Mouse (Mus musculus) MEL (cell line): ENCODE data around the gene Sardh. TPM values are rescaled to one million over a fixed set of nuclear protein-coding genes. Genes with fewer than 3 reads are reported as not detected.

Experiments
- DNase-seq: peaks from one replicate; pipeline ENCODE4 v3.0.0; 2011; ENCODE audit warnings: low read depth, low spot score
- H3K27ac ChIP-seq: 2 replicates; pipeline ENCODE4 v1.5.1; 2012; ENCODE audit warnings: low read depth, mild to moderate bottlenecking, control low read depth, low read length, moderate library complexity; ENCODE audit not compliant: control insufficient read depth
- H3K27me3 ChIP-seq, 2 experiments: fragments of 150-350 bp in 1 of 2; sonication (generic) in 1 of 2; 2 replicates each; pipeline ENCODE4 v1.6.1; 2012; ENCODE audit warnings: low read length in 2 of 2, mild to moderate bottlenecking in 2 of 2, improper control_type of control experiment in 1 of 2, moderate library complexity in 1 of 2; ENCODE audit not compliant: insufficient read depth in 2 of 2, control insufficient read depth in 1 of 2
- H3K36me3 ChIP-seq, 2 experiments: 2 replicates each; pipeline ENCODE4 v1.6.1; 2012 to 2014; ENCODE audit warnings: low read length in 2 of 2, improper control_type of control experiment in 1 of 2, inconsistent platforms in 1 of 2, mild to moderate bottlenecking in 1 of 2; ENCODE audit not compliant: insufficient read depth in 2 of 2, control insufficient read depth in 1 of 2
- H3K4me1 ChIP-seq, 2 experiments: fragments of 150-350 bp in 1 of 2; sonication (generic) in 1 of 2; 2 replicates each; pipeline ENCODE4 v1.6.1; 2012; ENCODE audit warnings: low read length in 2 of 2, improper control_type of control experiment in 1 of 2, mild to moderate bottlenecking in 1 of 2; ENCODE audit not compliant: insufficient read depth in 2 of 2, control insufficient read depth in 1 of 2
- H3K4me3 ChIP-seq, 2 experiments: fragments of 150-350 bp in 1 of 2; sonication (generic) in 1 of 2; 2 replicates each; pipeline ENCODE4 v1.5.1; 2012; ENCODE audit warnings: low read depth in 2 of 2, low read length in 2 of 2, mild to moderate bottlenecking in 2 of 2, moderate library complexity in 2 of 2, control low read depth in 1 of 2, improper control_type of control experiment in 1 of 2; ENCODE audit not compliant: control insufficient read depth in 1 of 2, insufficient read depth in 1 of 2
- H3K79me2 ChIP-seq: 2 replicates; pipeline ENCODE4 v1.6.1; 2012; ENCODE audit warnings: mild to moderate bottlenecking, low read length, moderate library complexity; ENCODE audit not compliant: control insufficient read depth, poor library complexity, insufficient read depth
- H3K9ac ChIP-seq: 2 replicates; pipeline ENCODE4 v1.6.1; 2012; ENCODE audit warnings: low read depth, mild to moderate bottlenecking, control low read depth, low read length, moderate library complexity; ENCODE audit not compliant: control insufficient read depth, poor library complexity, severe bottlenecking
- H3K9me3 ChIP-seq: fragments of 150-350 bp; sonication (generic); replicated peaks from 2 replicates; pipeline ENCODE4 v1.6.1; 2012; ENCODE audit warnings: mild to moderate bottlenecking, low read length, improper control_type of control experiment, moderate library complexity; ENCODE audit not compliant: insufficient read depth
- CHD1 ChIP-seq: IDR thresholded peaks from 2 replicates; pipeline ENCODE4 v1.6.1; 2012; ENCODE audit warnings: low read depth, mild to moderate bottlenecking, inconsistent platforms, low read length, improper control_type of control experiment
- CHD2 ChIP-seq: IDR thresholded peaks from 2 replicates; pipeline ENCODE4 v1.6.1; 2011; ENCODE audit warnings: low read length, improper control_type of control experiment
- CTCF ChIP-seq, 3 experiments: IDR thresholded peaks in 2 of 3; conservative IDR thresholded peaks in 1 of 3; 2 replicates each; pipeline ENCODE4 v1.5.1; 2011 to 2012; ENCODE audit warnings: low read length in 3 of 3, low read depth in 2 of 3, mild to moderate bottlenecking in 2 of 3, improper control_type of control experiment in 1 of 3, inconsistent platforms in 1 of 3, mixed read lengths in 1 of 3, moderate library complexity in 1 of 3; ENCODE audit not compliant: control insufficient read depth in 1 of 3, insufficient read depth in 1 of 3, poor library complexity in 1 of 3, severe bottlenecking in 1 of 3
- ELF1 ChIP-seq: IDR thresholded peaks from 2 replicates; pipeline ENCODE4 v1.6.1; 2014; ENCODE audit warnings: low read depth, mild to moderate bottlenecking, inconsistent platforms, low read length, improper control_type of control experiment, moderate library complexity
- ETS1 ChIP-seq: IDR thresholded peaks from 2 replicates; pipeline ENCODE4 v1.6.1; 2012; ENCODE audit warnings: low read depth, mild to moderate bottlenecking, inconsistent platforms, low read length, improper control_type of control experiment, moderate library complexity
- GABPA ChIP-seq: IDR thresholded peaks from 2 replicates; pipeline ENCODE4 v1.6.1; 2012; ENCODE audit warnings: low read depth, mild to moderate bottlenecking, inconsistent platforms, low read length, improper control_type of control experiment, moderate library complexity
- HCFC1 ChIP-seq: IDR thresholded peaks from 2 replicates; pipeline ENCODE4 v1.6.1; 2012; ENCODE audit warnings: low read depth, mild to moderate bottlenecking, inconsistent platforms, low read length, improper control_type of control experiment, moderate library complexity
- KAT2A ChIP-seq: conservative IDR thresholded peaks from 2 replicates; pipeline ENCODE4 v1.6.1; 2012; ENCODE audit warnings: low read depth, low read length, improper control_type of control experiment, inconsistent platforms
- MAX ChIP-seq: IDR thresholded peaks from 2 replicates; pipeline ENCODE4 v1.6.1; 2011; ENCODE audit warnings: low read length, improper control_type of control experiment
- NELFE ChIP-seq: IDR thresholded peaks from 2 replicates; pipeline ENCODE4 v1.6.1; 2011; ENCODE audit warnings: low read depth, low read length, improper control_type of control experiment
- NRF1 ChIP-seq: IDR thresholded peaks from 2 replicates; pipeline ENCODE4 v1.6.1; 2014; ENCODE audit warnings: low read depth, mild to moderate bottlenecking, inconsistent platforms, low read length, improper control_type of control experiment, moderate library complexity; ENCODE audit not compliant: poor library complexity, insufficient read depth, severe bottlenecking
- POLR2A ChIP-seq, 2 experiments: IDR thresholded peaks; 2 replicates each; pipeline ENCODE4 v1.6.1; 2011 to 2012; ENCODE audit warnings: low read length in 2 of 2, mild to moderate bottlenecking in 2 of 2, control low read depth in 1 of 2, improper control_type of control experiment in 1 of 2, low read depth in 1 of 2, moderate library complexity in 1 of 2; ENCODE audit not compliant: control insufficient read depth in 1 of 2, insufficient read depth in 1 of 2, poor library complexity in 1 of 2
- RAD21 ChIP-seq: IDR thresholded peaks from 2 replicates; pipeline ENCODE4 v1.6.1; 2011; ENCODE audit warnings: mild to moderate bottlenecking, low read depth, low read length, improper control_type of control experiment
- SIN3A ChIP-seq: IDR thresholded peaks from 2 replicates; pipeline ENCODE4 v1.6.1; 2012; ENCODE audit warnings: low read length, improper control_type of control experiment, inconsistent platforms
- SMC3 ChIP-seq: IDR thresholded peaks from 2 replicates; pipeline ENCODE4 v1.6.1; 2011; ENCODE audit warnings: low read depth, low read length, improper control_type of control experiment
- TBP ChIP-seq: IDR thresholded peaks from 2 replicates; pipeline ENCODE4 v1.8.0; 2011; ENCODE audit warnings: low read depth, low read length, improper control_type of control experiment
- UBTF ChIP-seq: IDR thresholded peaks from 2 replicates; pipeline ENCODE4 v1.6.1; 2012; ENCODE audit warnings: low read depth, mild to moderate bottlenecking, inconsistent platforms, low read length, improper control_type of control experiment, moderate library complexity, borderline replicate concordance; ENCODE audit not compliant: insufficient read depth
- ZKSCAN1 ChIP-seq: IDR thresholded peaks from 2 replicates; pipeline ENCODE4 v1.6.1; 2012; ENCODE audit warnings: low read depth, mild to moderate bottlenecking, inconsistent platforms, low read length, improper control_type of control experiment, moderate library complexity
- ZMIZ1 ChIP-seq: IDR thresholded peaks from 2 replicates; pipeline ENCODE4 v1.6.1; 2012; ENCODE audit warnings: low read depth, mild to moderate bottlenecking, inconsistent platforms, low read length, improper control_type of control experiment, moderate library complexity
- ZNF384 ChIP-seq: IDR thresholded peaks from 2 replicates; pipeline ENCODE4 v1.6.1; 2012; ENCODE audit warnings: low read depth, mild to moderate bottlenecking, inconsistent platforms, low read length, improper control_type of control experiment
- polyA plus RNA-seq, 2 experiments: library from polyadenylated mRNA; stranded (reverse) in 1 of 2; unstranded in 1 of 2; fragments of >175 nt in 1 of 2; fragments of >200 nt in 1 of 2; gene quantifications; 2 replicates each; pipeline versions ENCODE4 v1.2.1 to v1.2.4; 2012; ENCODE audit warnings: low replicate concordance in 2 of 2, low read depth in 1 of 2; ENCODE audit not compliant: insufficient read length in 2 of 2, insufficient read depth in 1 of 2, missing spikeins in 1 of 2
- total RNA-seq: library from RNA; depleted of rRNA; stranded (reverse); fragments of 300-350 nt; gene quantifications from 2 replicates; pipeline ENCODE4 v1.2.3, GENCODE M21; 2012

Gene Sardh
- total and polyA plus RNA-seq, 3 experiments = 0.19 to 0.23 TPM; not detected in 1

- Histone ChIP-seq H3K9ac (no peak overlapping the region), H3K79me2 (no peaks in the 10 kb centered on the region), H3K27me3 (peaks cover under 1 to 9% of the 10 kb centered on the region in 2 experiments), H3K27ac (no peak overlapping the region), H3K4me1 (no peaks in the 10 kb centered on the region), H3K4me3 (no peak overlapping the region), H3K36me3 (no peaks in the 10 kb centered on the region), H3K9me3 (no peaks in the 10 kb centered on the region)
- TF ChIP-seq TBP = no peak
- no peak for TF ChIP-seq MAX
- peak; percentile 45 for TF ChIP-seq RAD21
- peak; percentile 35 for TF ChIP-seq SMC3
- no peak for TF ChIP-seq POLR2A (IDR thresholded peaks at IDR 0.05; ENCODE audit: control insufficient read depth in 1 of 2, insufficient read depth in 1 of 2, low read depth in 1 of 2, low read length in 2 of 2, poor library complexity in 1 of 2)
- no peak for TF ChIP-seq HCFC1
- peak; percentile 13 to 49 (median 17); a peak in 3 of 6 replicates for TF ChIP-seq CTCF (IDR thresholded peaks at IDR 0.05 in 2 of 3, conservative IDR thresholded peaks at IDR 0.05 in 1 of 3; ENCODE audit: control insufficient read depth in 1 of 3, insufficient read depth in 1 of 3, low read depth in 2 of 3, low read length in 3 of 3, poor library complexity in 1 of 3, severe bottlenecking in 1 of 3)
- no peak for TF ChIP-seq ZKSCAN1
- TF ChIP-seq NRF1 = no peak
- no peak for TF ChIP-seq KAT2A
- no peak for TF ChIP-seq ELF1
- no peak for TF ChIP-seq CHD1
- no peak for TF ChIP-seq GABPA
- peak; percentile 18 for DNase-seq
These were observed 3.3 kb upstream of the Sardh start for GRCm38 (mm10) chr2:27251434-27251833.

GRCm38 (mm10) chr2:27247487-27247863 is 662 bp downstream of the Sardh start:
- H3K79me2 ChIP-seq = no peaks in the 10 kb centered on the region

More at GRCm38 (mm10) chr2:27247487-27247863, 662 bp downstream of the Sardh start:
- Histone ChIP-seq H3K36me3 (no peaks in the 10 kb centered on the region), H3K4me1 (no peaks in the 10 kb centered on the region), H3K27me3 (peaks cover 7 to 12% of the 10 kb centered on the region in 2 experiments), H3K27ac (no peak overlapping the region), H3K4me3 (no peak overlapping the region), H3K9ac (no peak overlapping the region), H3K9me3 (no peaks in the 10 kb centered on the region)
- TF ChIP-seq ETS1 = no peak
- no peak for TF ChIP-seq ZMIZ1
- no peak for TF ChIP-seq GABPA
- TF ChIP-seq ZNF384 = no peak
- no peak for TF ChIP-seq NRF1
- no peak for TF ChIP-seq CTCF (IDR thresholded peaks at IDR 0.05 in 2 of 3, conservative IDR thresholded peaks at IDR 0.05 in 1 of 3; ENCODE audit: control insufficient read depth in 1 of 3, insufficient read depth in 1 of 3, low read depth in 2 of 3, low read length in 3 of 3, poor library complexity in 1 of 3, severe bottlenecking in 1 of 3)
- TF ChIP-seq NELFE = no peak
- TF ChIP-seq TBP = no peak
- no peak for TF ChIP-seq CHD2
- TF ChIP-seq CHD1 = no peak
- no peak for TF ChIP-seq UBTF
- TF ChIP-seq SIN3A = no peak
- TF ChIP-seq ELF1 = no peak
- no peak for TF ChIP-seq RAD21
- DNase-seq = no peak
